Mouse (Mus musculus): ENCODE results near the gene Tmem200a. TPM values are rescaled to one million over a fixed set of nuclear protein-coding genes. Genes with fewer than 3 reads are reported as not detected.

The Tmem200a gene
- total RNA-seq, 4 experiments from 2014 or later: 18.2 to 25.3 (median 22.3) TPM

DNA sequence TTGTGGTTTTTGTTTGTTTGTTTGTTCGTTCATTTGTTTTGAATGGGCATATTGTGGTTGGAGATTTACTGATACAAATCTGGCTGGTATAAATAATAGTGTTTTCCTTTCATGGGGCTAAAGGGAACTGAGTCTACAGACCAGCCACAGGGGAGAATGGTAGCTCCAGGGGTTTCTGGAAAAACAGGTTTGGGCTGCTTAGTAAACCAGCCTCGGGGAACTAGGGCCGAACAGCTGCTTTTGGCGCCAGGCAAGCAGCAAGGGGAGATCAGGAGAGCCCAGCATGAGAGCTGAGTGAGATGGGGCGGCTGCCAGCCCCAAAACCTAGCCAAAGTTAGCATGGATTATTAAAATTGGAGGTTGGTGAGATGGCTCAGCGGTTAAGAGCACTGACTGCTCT lies 191.6 kb downstream of the Tmem200a start:
- no peak for DNase-seq (ENCODE audit: low spot score in 2 of 2)

DNA sequence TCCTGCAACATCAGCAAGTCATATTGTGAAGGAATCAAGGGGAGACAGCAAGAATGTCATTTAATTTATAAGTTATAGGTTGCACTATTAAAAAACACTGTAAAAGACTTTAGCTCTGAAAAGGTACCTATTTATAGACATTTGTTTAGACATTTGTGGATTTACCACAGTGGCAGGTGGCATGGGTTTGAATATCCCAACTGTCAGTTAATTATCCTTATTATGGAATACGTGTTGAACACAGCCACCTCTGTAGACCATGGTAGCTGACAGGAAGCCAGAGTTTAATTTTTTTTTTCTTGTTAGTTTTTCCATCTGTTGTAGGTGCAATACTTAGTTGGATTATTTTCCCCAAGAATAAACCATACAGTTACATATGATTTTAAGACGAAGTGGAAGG lies 194.3 kb downstream of the Tmem200a start:
- DNase-seq (ENCODE audit: low spot score in 2 of 2): no peak

DNA sequence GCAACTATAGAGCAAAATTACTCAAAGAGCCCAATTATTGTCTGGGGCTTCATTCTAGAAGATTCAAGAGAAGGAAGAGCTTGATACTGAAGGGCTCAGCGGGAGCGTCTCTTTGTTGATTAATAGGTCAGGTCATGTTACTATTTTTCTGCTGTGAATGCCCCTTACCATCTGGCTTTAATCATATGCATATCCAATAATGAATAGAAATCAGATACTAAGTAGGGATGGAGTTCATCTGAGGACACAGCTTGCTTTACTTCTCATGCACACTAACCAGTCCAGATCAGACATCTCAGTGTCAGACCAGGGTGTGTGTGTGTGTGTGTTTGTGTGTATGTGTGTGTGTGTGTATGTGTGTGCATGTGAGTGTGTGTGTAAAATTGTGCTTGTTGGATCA lies 201.1 kb downstream of the Tmem200a start:
- DNase-seq (ENCODE audit: low spot score in 2 of 2): no peak

DNA sequence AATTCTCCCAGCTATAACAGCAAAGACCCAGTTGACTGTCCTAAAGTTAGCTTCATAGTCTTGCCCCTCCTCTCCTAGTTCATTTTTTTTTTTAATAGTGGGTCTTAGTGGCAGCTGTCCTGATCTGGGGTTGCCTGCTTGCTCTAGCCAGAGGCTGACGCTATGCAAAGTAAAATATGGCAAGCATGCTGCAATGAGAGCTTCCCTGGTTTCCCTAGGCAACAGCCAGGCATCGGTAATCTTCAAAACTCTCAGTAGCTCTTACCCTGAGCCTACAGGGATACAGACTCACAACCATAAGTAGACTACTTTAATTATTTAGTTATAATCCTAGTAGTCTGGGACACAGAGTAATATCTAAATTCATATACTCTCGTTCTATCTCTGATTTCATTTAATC lies 202.0 kb downstream of the Tmem200a start:
- DNase-seq (ENCODE audit: low spot score in 2 of 2): no peak

DNA sequence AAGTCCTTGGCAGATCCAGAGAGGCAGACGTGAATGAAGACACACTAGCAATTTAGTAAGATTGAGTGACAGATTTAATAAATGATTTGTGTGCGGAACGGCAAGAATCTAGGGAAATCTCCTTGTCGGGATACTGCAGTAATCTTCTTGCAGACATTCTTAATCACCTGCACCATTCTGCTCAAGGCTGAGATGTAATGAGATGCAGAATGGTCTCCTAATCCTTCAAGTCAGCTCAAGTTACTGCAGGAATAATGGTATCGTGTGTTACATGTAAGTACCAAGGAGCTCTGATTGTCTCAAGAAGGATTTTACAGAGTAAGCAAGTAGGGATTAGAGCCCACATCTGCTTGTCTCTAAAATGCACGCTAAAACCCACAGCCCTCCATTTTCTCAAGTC lies 210.1 kb downstream of the Tmem200a start:
- no peak for DNase-seq (ENCODE audit: low spot score in 2 of 2)

Other genes starting within 250 kb of the Tmem200a start
- 1 to 10 TPM in 1 of 4 experiments, under 1 TPM in 2, not detected in 1; 0.54 to 1.2 (median 0.94) TPM for gene Gm9767, start 797 bp downstream of the Tmem200a start, total RNA-seq (2022)
- gene Samd3, start 150.7 kb upstream of the Tmem200a start, total RNA-seq (2022): not detected

Measured in layer of hippocampus, adult 8-10 months (tissue).